Mouse (Mus musculus) stomach, embryonic 15.5 days (tissue): Measurements from ENCODE around the gene Large2. TPM values are rescaled to one million over a fixed set of nuclear protein-coding genes. Genes with fewer than 3 reads are reported as not detected.

Experiments used
- ATAC-seq: fragments of 200-750 bp; cut with Nextera tagmentation; 2 replicates; pipeline ENCODE4 v1.8.0; 2017; ENCODE audit warnings: low read depth, moderate number of reproducible peaks, moderate TSS enrichment; ENCODE audit not compliant: insufficient read depth, low FRiP score
- H3K27ac ChIP-seq: fragments of 300-500 bp; sonication (generic); 2 replicates; pipeline ENCODE4 v1.5.1; 2015; ENCODE audit warnings: mild to moderate bottlenecking, inconsistent platforms
- H3K27me3 ChIP-seq: fragments of 300-500 bp; sonication (generic); replicated peaks from 2 replicates; pipeline ENCODE4 v1.6.1; 2015; ENCODE audit warnings: inconsistent platforms
- H3K36me3 ChIP-seq: fragments of 300-500 bp; sonication (generic); 2 replicates; pipeline ENCODE4 v1.6.1; 2015; ENCODE audit warnings: inconsistent platforms
- H3K4me1 ChIP-seq: fragments of 300-500 bp; sonication (generic); 2 replicates; pipeline ENCODE4 v1.6.1; 2015; ENCODE audit warnings: inconsistent platforms
- H3K4me2 ChIP-seq: fragments of 300-500 bp; sonication (generic); 2 replicates; pipeline ENCODE4 v1.6.1; 2015; ENCODE audit warnings: mild to moderate bottlenecking, inconsistent platforms
- H3K4me3 ChIP-seq: fragments of 300-500 bp; sonication (generic); replicated peaks from 2 replicates; pipeline ENCODE4 v1.5.1; 2015; ENCODE audit warnings: inconsistent platforms
- H3K9ac ChIP-seq: fragments of 300-500 bp; sonication (generic); 2 replicates; pipeline ENCODE4 v1.6.1; 2015; ENCODE audit warnings: inconsistent platforms
- H3K9me3 ChIP-seq: fragments of 300-500 bp; sonication (generic); 2 replicates; pipeline ENCODE4 v1.6.1; 2016; ENCODE audit warnings: inconsistent platforms
- WGBS: fragments of 180-500 bp; shearing (Covaris S2); methylation state at CpG from one replicate; pipeline ENCODE4 v1.1.7; 2015; 5-methylcytosine and 5-hydroxymethylcytosine counted together
- polyA plus RNA-seq: library from polyadenylated mRNA; unstranded; fragments of >200 nt; fragmentation: Nextera tagmentation; extraction: Ambion mirVana; gene quantifications from 2 replicates; pipeline ENCODE4 v1.2.1, GENCODE M21; 2015

Gene Large2
- polyA plus RNA-seq, 1 experiment from 2014 or later: 13.9 TPM

GRCm38 (mm10) chr2:92349589-92350425 is 24.9 kb downstream of the Large2 start:
- no peak overlapping the region for H3K4me3 ChIP-seq
- no peak overlapping the region for H3K27ac ChIP-seq
- H3K9ac ChIP-seq: no peak overlapping the region
- WGBS: 53% methylated on average over 6 of the region's 6 CpGs
- no peak overlapping the region for H3K4me2 ChIP-seq
- H3K9me3 ChIP-seq: no peaks in the 10 kb centered on the region
- H3K36me3 ChIP-seq: peaks cover 27% of the 10 kb centered on the region
- no peaks in the 10 kb centered on the region for H3K4me1 ChIP-seq
- no peak for ATAC-seq
- no peaks in the 10 kb centered on the region for H3K27me3 ChIP-seq

GRCm38 (mm10) chr2:92347191-92347590 is 27.5 kb downstream of the Large2 start:
- peaks cover 23% of the 10 kb centered on the region for H3K36me3 ChIP-seq
- H3K27ac ChIP-seq: no peak overlapping the region
- 91% methylated on average over 2 of the region's 2 CpGs for WGBS
- no peak for ATAC-seq
- H3K4me1 ChIP-seq: no peaks in the 10 kb centered on the region
- no peak overlapping the region for H3K9ac ChIP-seq
- no peaks in the 10 kb centered on the region for H3K27me3 ChIP-seq
- no peaks in the 10 kb centered on the region for H3K9me3 ChIP-seq
- H3K4me3 ChIP-seq: no peak overlapping the region
- H3K4me2 ChIP-seq: no peak overlapping the region

GRCm38 (mm10) chr2:92342418-92342817 is 32.3 kb downstream of the Large2 start:
- Histone ChIP-seq H3K4me2 (no peak overlapping the region), H3K4me1 (no peaks in the 10 kb centered on the region), H3K9ac (no peak overlapping the region), H3K9me3 (no peaks in the 10 kb centered on the region), H3K27me3 (no peaks in the 10 kb centered on the region), H3K4me3 (no peak overlapping the region), H3K36me3 (0 out of 2 replicates have a peak, but pooled peaks cover 4% of the 10 kb centered on the region), H3K27ac (no peak overlapping the region)
- ATAC-seq: no peak

DNA sequence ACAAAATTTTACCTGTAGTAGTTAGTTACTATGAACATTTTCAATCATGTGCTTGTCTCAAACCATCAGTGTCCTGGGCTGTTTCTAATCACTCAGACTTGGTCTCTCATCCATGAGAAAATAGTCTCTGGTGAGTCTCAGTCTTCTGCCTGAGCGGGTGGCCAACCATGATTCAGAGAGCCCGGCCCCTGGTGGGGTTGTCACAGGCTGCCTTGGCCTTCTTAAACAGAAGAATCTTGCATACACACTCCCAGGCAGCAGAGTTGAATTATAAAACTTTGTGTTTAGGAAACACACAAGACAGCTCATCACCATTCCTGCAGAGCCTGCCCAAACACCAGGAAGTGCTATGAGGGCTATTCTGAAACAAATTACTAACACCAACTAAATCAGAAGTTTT is 42.8 kb downstream of the Large2 start:
- Histone ChIP-seq H3K36me3 (peaks cover 21% of the 10 kb centered on the region), H3K27ac (no peak overlapping the region), H3K9me3 (no peaks in the 10 kb centered on the region), H3K4me2 (no peak overlapping the region), H3K4me3 (no peak overlapping the region), H3K4me1 (no peaks in the 10 kb centered on the region), H3K9ac (no peak overlapping the region), H3K27me3 (no peaks in the 10 kb centered on the region)
- no peak for ATAC-seq
- WGBS: 97% methylated on average over 2 of the region's 2 CpGs

GRCm38 (mm10) chr2:92331410-92331809 is 43.3 kb downstream of the Large2 start:
- Histone ChIP-seq H3K9ac (no peak overlapping the region), H3K27ac (no peak overlapping the region), H3K4me2 (no peak overlapping the region), H3K27me3 (no peaks in the 10 kb centered on the region), H3K4me1 (no peaks in the 10 kb centered on the region), H3K36me3 (peaks cover 22% of the 10 kb centered on the region), H3K9me3 (no peaks in the 10 kb centered on the region), H3K4me3 (no peak overlapping the region)
- no peak for ATAC-seq
- WGBS: 80% methylated on average over 2 of the region's 2 CpGs

- WGBS: 60% methylated on average over 2 of the region's 2 CpGs
- no peak overlapping the region for H3K27ac ChIP-seq
- H3K4me2 ChIP-seq: no peak overlapping the region
- H3K4me1 ChIP-seq: no peaks in the 10 kb centered on the region
- ATAC-seq: no peak
- H3K9ac ChIP-seq: no peak overlapping the region
- no peak overlapping the region for H3K4me3 ChIP-seq
- peaks cover 22% of the 10 kb centered on the region for H3K36me3 ChIP-seq
- no peaks in the 10 kb centered on the region for H3K27me3 ChIP-seq
- no peaks in the 10 kb centered on the region for H3K9me3 ChIP-seq
Observed at GRCm38 (mm10) chr2:92330840-92331239, 43.8 kb downstream of the Large2 start.

- Histone ChIP-seq H3K27me3 (no peaks in the 10 kb centered on the region), H3K4me1 (no peaks in the 10 kb centered on the region), H3K36me3 (peaks cover 19% of the 10 kb centered on the region), H3K9ac (no peak overlapping the region), H3K4me2 (no peak overlapping the region), H3K9me3 (no peaks in the 10 kb centered on the region), H3K4me3 (no peak overlapping the region), H3K27ac (no peak overlapping the region)
- no peak for ATAC-seq
- WGBS: 91% methylated on average over 8 of the region's 8 CpGs
Observed at GRCm38 (mm10) chr2:92328206-92328605, 46.5 kb downstream of the Large2 start.

- Histone ChIP-seq H3K4me3 (no peak overlapping the region), H3K9ac (no peak overlapping the region), H3K36me3 (peaks cover 22% of the 10 kb centered on the region), H3K9me3 (no peaks in the 10 kb centered on the region), H3K27ac (no peak overlapping the region), H3K4me1 (no peaks in the 10 kb centered on the region), H3K27me3 (no peaks in the 10 kb centered on the region), H3K4me2 (no peak overlapping the region)
- WGBS: 86% methylated on average over 4 of the region's 4 CpGs
- no peak for ATAC-seq
Observed at GRCm38 (mm10) chr2:92327601-92328000, 47.1 kb downstream of the Large2 start.

DNA sequence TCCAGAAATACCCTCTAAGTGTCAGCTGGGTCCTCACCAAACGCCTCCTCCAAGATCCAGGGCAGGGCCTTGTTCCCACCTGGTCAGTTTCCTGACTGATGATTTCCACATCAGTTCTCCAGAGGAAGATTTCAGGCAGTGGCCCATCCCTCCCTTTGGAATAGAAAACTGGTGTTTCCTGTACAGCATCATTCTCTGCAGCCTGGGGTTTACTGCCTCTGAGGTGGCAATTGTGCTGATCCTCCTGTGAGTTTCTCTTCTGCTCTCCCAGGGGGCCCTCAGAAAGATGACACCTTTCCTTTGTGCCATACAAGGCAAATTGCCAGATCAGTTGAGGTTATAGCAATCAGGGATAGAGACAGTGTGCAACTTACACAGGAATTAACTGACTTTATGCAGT is 48.4 kb downstream of the Large2 start:
- H3K36me3 ChIP-seq: peaks cover 18% of the 10 kb centered on the region
- no peak for ATAC-seq
- no peak overlapping the region for H3K27ac ChIP-seq
- H3K4me1 ChIP-seq: no peaks in the 10 kb centered on the region
- no peak overlapping the region for H3K4me3 ChIP-seq
- 67% methylated on average over 1 of the region's 1 CpGs for WGBS
- H3K27me3 ChIP-seq: no peaks in the 10 kb centered on the region
- H3K9me3 ChIP-seq: no peaks in the 10 kb centered on the region
- H3K9ac ChIP-seq: no peak overlapping the region
- no peak overlapping the region for H3K4me2 ChIP-seq

- H3K27ac ChIP-seq: no peak overlapping the region
- no peak for ATAC-seq
- no peaks in the 10 kb centered on the region for H3K4me1 ChIP-seq
- no peaks in the 10 kb centered on the region for H3K27me3 ChIP-seq
- H3K9ac ChIP-seq: no peak overlapping the region
- H3K4me3 ChIP-seq: no peak overlapping the region
- 79% methylated on average over 7 of the region's 7 CpGs for WGBS
- H3K4me2 ChIP-seq: no peak overlapping the region
- no peaks in the 10 kb centered on the region for H3K9me3 ChIP-seq
- peaks cover 17% of the 10 kb centered on the region for H3K36me3 ChIP-seq
Observed at GRCm38 (mm10) chr2:92325676-92326075, 49.0 kb downstream of the Large2 start.

GRCm38 (mm10) chr2:92322669-92323068 is 52.0 kb downstream of the Large2 start:
- H3K9me3 ChIP-seq: no peaks in the 10 kb centered on the region
- H3K4me2 ChIP-seq: no peak overlapping the region
- H3K9ac ChIP-seq: no peak overlapping the region
- no peak for ATAC-seq
- H3K27me3 ChIP-seq: no peaks in the 10 kb centered on the region
- H3K36me3 ChIP-seq: peaks cover 12% of the 10 kb centered on the region
- WGBS: 89% methylated on average over 2 of the region's 2 CpGs
- H3K4me3 ChIP-seq: no peak overlapping the region
- no peak overlapping the region for H3K27ac ChIP-seq
- no peaks in the 10 kb centered on the region for H3K4me1 ChIP-seq

DNA sequence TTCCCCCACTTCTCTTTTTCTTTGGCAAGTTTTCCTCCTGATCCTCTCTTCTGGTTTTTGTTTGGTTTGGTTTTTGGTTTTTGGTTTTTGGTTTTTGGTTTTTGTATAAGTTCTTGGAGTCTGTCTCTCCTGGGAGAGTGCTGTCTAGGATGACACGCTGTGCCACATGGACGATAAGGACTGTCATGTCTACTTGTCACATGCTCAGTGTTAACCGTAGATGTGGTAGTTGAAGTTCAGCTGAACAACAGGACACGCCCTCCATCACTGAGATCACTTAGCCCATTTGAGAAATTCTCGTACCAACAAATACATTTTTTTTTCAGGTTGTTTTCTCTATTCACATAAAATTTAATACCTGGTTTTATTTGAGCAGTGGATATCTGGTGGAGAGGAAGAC is 57.4 kb downstream of the Large2 start:
- Histone ChIP-seq H3K4me1 (no peaks in the 10 kb centered on the region), H3K27me3 (no peaks in the 10 kb centered on the region), H3K36me3 (peaks cover 3% of the 10 kb centered on the region; the same call in 1 of the 2 replicates), H3K9ac (no peak overlapping the region), H3K4me2 (no peak overlapping the region), H3K9me3 (no peaks in the 10 kb centered on the region), H3K4me3 (no peak overlapping the region), H3K27ac (no peak overlapping the region)
- 86% methylated on average over 5 of the region's 5 CpGs for WGBS
- no peak for ATAC-seq
